Mouse (Mus musculus) limb, embryonic 12.5 days (tissue): Measurements from ENCODE around the gene Hipk2. TPM values are rescaled to one million over a fixed set of nuclear protein-coding genes. Genes with fewer than 3 reads are reported as not detected.

Experiments
- ATAC-seq: fragments of 200-750 bp; cut with Nextera tagmentation; 2 replicates; pipeline ENCODE4 v1.8.0; 2017; ENCODE audit warnings: low read depth, moderate TSS enrichment; ENCODE audit not compliant: insufficient number of reproducible peaks, insufficient read depth, low FRiP score, low TSS enrichment
- H3K27ac ChIP-seq: fragments of 300-500 bp; sonication (generic); 2 replicates; pipeline ENCODE4 v1.5.1; 2016; ENCODE audit warnings: mild to moderate bottlenecking, moderate library complexity
- H3K27me3 ChIP-seq: fragments of 300-500 bp; sonication (generic); 2 replicates; pipeline ENCODE4 v1.6.1; 2016; ENCODE audit warnings: mild to moderate bottlenecking, moderate library complexity
- H3K36me3 ChIP-seq: fragments of 300-500 bp; sonication (generic); 2 replicates; pipeline ENCODE4 v1.6.1; 2016; ENCODE audit warnings: mild to moderate bottlenecking, moderate library complexity
- H3K4me1 ChIP-seq: fragments of 300-500 bp; sonication (generic); replicated peaks from 2 replicates; pipeline ENCODE4 v1.6.1; 2016
- H3K4me2 ChIP-seq: fragments of 300-500 bp; sonication (generic); 2 replicates; pipeline ENCODE4 v1.6.1; 2016; ENCODE audit warnings: mild to moderate bottlenecking, moderate library complexity
- H3K4me3 ChIP-seq: fragments of 300-500 bp; sonication (generic); replicated peaks from 2 replicates; pipeline ENCODE4 v1.5.1; 2016; ENCODE audit warnings: mild to moderate bottlenecking
- H3K9ac ChIP-seq: fragments of 300-500 bp; sonication (generic); replicated peaks from 2 replicates; pipeline ENCODE4 v1.6.1; 2016; ENCODE audit warnings: mild to moderate bottlenecking, moderate library complexity
- H3K9me3 ChIP-seq: fragments of 300-500 bp; sonication (generic); 2 replicates; pipeline ENCODE4 v1.6.1; 2016; ENCODE audit warnings: mild to moderate bottlenecking, moderate library complexity
- WGBS: fragments of 180-500 bp; shearing (Covaris S2); methylation state at CpG from one replicate; pipeline ENCODE4 v1.1.7; 2016; 5-methylcytosine and 5-hydroxymethylcytosine counted together
- polyA plus RNA-seq: library from polyadenylated mRNA; unstranded; fragments of >200 nt; fragmentation: Nextera tagmentation; extraction: Ambion mirVana; gene quantifications from 2 replicates; pipeline ENCODE4 v1.2.1, GENCODE M21; 2016

The Hipk2 gene
- polyA plus RNA-seq, 1 experiment from 2014 or later: 23.6 TPM

GRCm38 (mm10) chr6:38866357-38866756, 9.6 kb downstream of the Hipk2 start:
- ATAC-seq: no peak
- Histone ChIP-seq H3K9me3 (no peaks in the 10 kb centered on the region), H3K9ac (no peak overlapping the region), H3K4me3 (no peak overlapping the region), H3K4me2 (no peak overlapping the region), H3K27me3 (no peaks in the 10 kb centered on the region), H3K4me1 (peaks cover 34% of the 10 kb centered on the region), H3K27ac (no peak overlapping the region), H3K36me3 (peaks cover 7% of the 10 kb centered on the region; the same call in 1 of the 2 replicates)
- WGBS: 86% methylated on average over 1 of the region's 1 CpGs

DNA sequence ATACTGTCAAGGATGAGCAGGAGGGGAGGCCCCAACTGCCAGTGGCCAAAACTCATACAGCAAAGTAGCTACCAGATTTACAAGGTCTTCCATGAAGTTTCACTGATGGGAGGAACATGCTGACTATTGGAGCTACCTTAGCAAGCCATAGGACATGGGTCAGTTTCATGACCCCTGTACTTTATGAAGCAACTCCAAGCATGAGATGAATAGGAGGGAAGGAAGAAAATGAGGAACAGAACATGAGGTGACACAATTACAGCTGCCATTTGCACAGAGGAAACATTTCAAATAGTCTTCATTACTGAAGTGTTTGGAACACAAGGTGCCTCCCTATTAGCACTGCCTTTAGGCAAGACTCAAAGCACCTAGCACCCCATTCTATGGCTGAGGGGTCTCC, 10.2 kb downstream of the Hipk2 start:
- no peak for ATAC-seq
- peaks cover 34% of the 10 kb centered on the region for H3K4me1 ChIP-seq

GRCm38 (mm10) chr6:38863595-38863994, 12.4 kb downstream of the Hipk2 start:
- ATAC-seq: no peak
- H3K36me3 ChIP-seq: no peaks in the 10 kb centered on the region
- 32% methylated on average over 3 of the region's 3 CpGs for WGBS

More for the DNA sequence above, 10.2 kb downstream of the Hipk2 start:
- H3K4me3 ChIP-seq: no peak overlapping the region
- H3K36me3 ChIP-seq: peaks cover 7% of the 10 kb centered on the region; the same call in 1 of the 2 replicates
- no peaks in the 10 kb centered on the region for H3K27me3 ChIP-seq
- H3K27ac ChIP-seq: no peak overlapping the region
- H3K9ac ChIP-seq: no peak overlapping the region
- no peaks in the 10 kb centered on the region for H3K9me3 ChIP-seq
- H3K4me2 ChIP-seq: no peak overlapping the region

GRCm38 (mm10) chr6:38860301-38860700, 15.7 kb downstream of the Hipk2 start:
- no peak overlapping the region for H3K4me3 ChIP-seq
- H3K36me3 ChIP-seq: no peaks in the 10 kb centered on the region
- ATAC-seq: no peak
- H3K27ac ChIP-seq: no peak overlapping the region
- no peak overlapping the region for H3K4me2 ChIP-seq
- H3K4me1 ChIP-seq: peaks cover 32% of the 10 kb centered on the region
- no peak overlapping the region for H3K9ac ChIP-seq
- H3K9me3 ChIP-seq: no peaks in the 10 kb centered on the region
- 89% methylated on average over 2 of the region's 2 CpGs for WGBS
- H3K27me3 ChIP-seq: no peaks in the 10 kb centered on the region

More at GRCm38 (mm10) chr6:38863595-38863994, 12.4 kb downstream of the Hipk2 start:
- Histone ChIP-seq H3K27ac (no peak overlapping the region), H3K4me2 (no peak overlapping the region), H3K9me3 (no peaks in the 10 kb centered on the region), H3K9ac (no peak overlapping the region), H3K27me3 (no peaks in the 10 kb centered on the region), H3K4me1 (peaks cover 39% of the 10 kb centered on the region), H3K4me3 (no peak overlapping the region)

DNA sequence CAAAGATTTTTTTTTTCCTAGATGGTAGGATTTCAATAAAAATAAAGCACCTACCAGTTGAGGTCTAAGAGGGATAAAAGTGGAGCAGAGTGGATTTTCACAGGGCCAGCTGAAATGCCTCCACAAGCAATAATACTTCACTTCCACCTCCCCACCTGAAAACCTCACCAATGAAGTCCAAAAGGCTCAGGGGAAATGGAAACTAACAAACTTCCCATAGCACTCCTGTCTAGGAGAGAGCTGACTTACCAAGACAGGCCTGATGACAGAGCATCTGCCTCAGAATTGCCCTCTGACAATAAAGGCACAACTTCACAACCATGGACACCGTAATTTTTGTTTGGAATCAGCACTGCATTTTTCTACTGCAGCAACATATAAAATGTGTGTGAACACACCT, 16.1 kb downstream of the Hipk2 start:
- Histone ChIP-seq H3K4me1 (peaks cover 27% of the 10 kb centered on the region), H3K36me3 (no peaks in the 10 kb centered on the region), H3K4me3 (no peak overlapping the region), H3K4me2 (no peak overlapping the region), H3K27ac (no peak overlapping the region), H3K9ac (no peak overlapping the region), H3K27me3 (no peaks in the 10 kb centered on the region), H3K9me3 (no peaks in the 10 kb centered on the region)
- ATAC-seq: no peak
- WGBS: 89% methylated on average over 1 of the region's 1 CpGs

DNA sequence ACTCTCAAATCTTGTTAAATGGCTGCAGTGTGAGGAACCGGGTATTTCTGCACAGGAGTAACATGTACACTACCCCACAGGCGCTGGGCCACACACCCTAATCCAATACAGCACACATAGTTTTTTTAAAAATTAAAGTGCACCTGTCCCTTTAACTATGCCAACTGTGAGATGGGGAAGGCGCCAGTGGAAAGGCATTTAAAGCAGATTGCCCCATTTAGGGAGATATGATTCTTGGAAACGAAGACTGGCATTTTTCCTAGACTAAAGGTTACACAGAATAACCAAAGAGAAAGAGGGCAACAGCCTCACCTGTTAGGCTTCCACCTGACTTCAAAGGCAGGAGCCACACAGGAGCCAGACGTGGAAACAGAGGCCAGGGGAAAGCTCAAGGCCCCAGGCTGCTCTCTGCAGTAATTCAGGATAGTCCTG, 22.4 kb downstream of the Hipk2 start:
- H3K4me1 ChIP-seq: peaks cover 48% of the 10 kb centered on the region
- no peak overlapping the region for H3K9ac ChIP-seq
- H3K27ac ChIP-seq: no peak overlapping the region
- H3K9me3 ChIP-seq: no peaks in the 10 kb centered on the region
- ATAC-seq: no peak
- no peaks in the 10 kb centered on the region for H3K36me3 ChIP-seq
- no peaks in the 10 kb centered on the region for H3K27me3 ChIP-seq
- H3K4me2 ChIP-seq: no peak overlapping the region
- 67% methylated on average over 5 of the region's 5 CpGs for WGBS
- H3K4me3 ChIP-seq: no peak overlapping the region

GRCm38 (mm10) chr6:38851740-38852139, 24.2 kb downstream of the Hipk2 start:
- H3K36me3 ChIP-seq: no peaks in the 10 kb centered on the region
- no peak overlapping the region for H3K4me2 ChIP-seq
- no peak overlapping the region for H3K9ac ChIP-seq
- 92% methylated on average over 2 of the region's 2 CpGs for WGBS
- H3K4me3 ChIP-seq: no peak overlapping the region
- no peaks in the 10 kb centered on the region for H3K9me3 ChIP-seq
- peaks cover 57% of the 10 kb centered on the region for H3K4me1 ChIP-seq
- H3K27me3 ChIP-seq: no peaks in the 10 kb centered on the region
- H3K27ac ChIP-seq: no peak overlapping the region
- no peak for ATAC-seq

GRCm38 (mm10) chr6:38850715-38851259, 25.2 kb downstream of the Hipk2 start:
- H3K9ac ChIP-seq: no peak overlapping the region
- H3K36me3 ChIP-seq: no peaks in the 10 kb centered on the region; the same call in 1 of the 2 replicates
- H3K27ac ChIP-seq: no peak overlapping the region
- peaks cover 66% of the 10 kb centered on the region for H3K4me1 ChIP-seq
- no peak overlapping the region for H3K4me3 ChIP-seq
- no peaks in the 10 kb centered on the region for H3K9me3 ChIP-seq
- 93% methylated on average over 6 of the region's 6 CpGs for WGBS
- H3K4me2 ChIP-seq: no peak overlapping the region
- no peak for ATAC-seq
- H3K27me3 ChIP-seq: no peaks in the 10 kb centered on the region

- H3K9me3 ChIP-seq: no peaks in the 10 kb centered on the region
- H3K27me3 ChIP-seq: no peaks in the 10 kb centered on the region
- H3K4me1 ChIP-seq: peaks cover 59% of the 10 kb centered on the region
- H3K9ac ChIP-seq: no peak overlapping the region
- H3K36me3 ChIP-seq: no peaks in the 10 kb centered on the region; the same call in 1 of the 2 replicates
- H3K4me2 ChIP-seq: no peak overlapping the region
- no peak overlapping the region for H3K4me3 ChIP-seq
- WGBS: 23% methylated on average over 3 of the region's 3 CpGs
- H3K27ac ChIP-seq: peak overlapping the region; percentile 57
- no peak for ATAC-seq
Measured at GRCm38 (mm10) chr6:38847958-38848910, 27.7 kb downstream of the Hipk2 start.

- Histone ChIP-seq H3K36me3 (no peaks in the 10 kb centered on the region; the same call in 1 of the 2 replicates), H3K4me1 (peaks cover 56% of the 10 kb centered on the region), H3K4me3 (no peak overlapping the region), H3K4me2 (no peak overlapping the region), H3K9ac (no peak overlapping the region), H3K9me3 (no peaks in the 10 kb centered on the region), H3K27me3 (no peaks in the 10 kb centered on the region), H3K27ac (peak overlapping the region; percentile 57; the same call in 1 of the 2 replicates)
- no peak for ATAC-seq
- WGBS: 30% methylated on average over 1 of the region's 1 CpGs
Measured at GRCm38 (mm10) chr6:38847447-38847846, 28.5 kb downstream of the Hipk2 start.

DNA sequence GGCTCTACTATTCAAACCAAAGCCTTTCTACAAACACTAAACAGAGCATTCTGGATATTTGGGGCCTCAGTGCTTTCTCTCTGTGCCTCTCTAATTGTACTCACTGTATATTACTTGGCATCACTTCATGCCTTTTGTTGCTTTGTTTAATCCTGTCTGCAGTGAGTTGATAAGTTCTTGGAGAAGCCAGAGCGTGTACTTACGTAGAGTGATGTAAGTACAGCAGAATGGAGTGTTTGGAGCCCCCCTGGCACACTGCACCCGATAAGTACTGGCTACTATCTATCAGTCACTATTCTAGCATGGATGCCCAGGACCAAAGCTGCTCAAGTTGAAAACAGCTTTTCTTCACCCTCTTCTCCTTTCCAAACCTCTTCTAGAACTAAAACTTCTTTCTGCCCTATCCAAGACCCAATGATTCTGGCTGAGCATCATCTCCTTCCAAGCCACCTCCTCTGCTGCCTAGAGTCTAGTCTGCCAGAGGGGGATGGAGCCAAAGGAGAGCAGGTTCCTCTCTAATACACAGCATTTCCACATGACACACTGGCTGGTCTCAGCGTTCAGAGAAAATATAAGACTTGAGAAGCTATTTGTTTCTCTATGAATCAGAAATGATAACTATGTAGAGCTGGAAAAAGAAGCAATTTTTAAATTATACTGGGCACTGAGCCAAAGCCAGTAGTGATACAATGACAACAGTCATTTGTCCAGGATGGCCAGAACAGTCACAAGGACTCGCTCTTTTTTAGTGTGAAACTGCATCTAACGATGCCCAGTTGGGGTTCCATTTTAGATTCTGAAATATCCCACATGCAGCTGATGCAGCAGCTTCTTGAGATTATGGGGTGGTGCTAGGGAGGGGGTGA, 29.4 kb downstream of the Hipk2 start:
- no peaks in the 10 kb centered on the region; the same call in 1 of the 2 replicates for H3K36me3 ChIP-seq
- no peak overlapping the region; the same call in 1 of the 2 replicates for H3K27ac ChIP-seq
- no peak overlapping the region for H3K9ac ChIP-seq
- H3K9me3 ChIP-seq: no peaks in the 10 kb centered on the region
- no peaks in the 10 kb centered on the region for H3K27me3 ChIP-seq
- no peak overlapping the region for H3K4me3 ChIP-seq
- H3K4me2 ChIP-seq: no peak overlapping the region
- no peak for ATAC-seq
- H3K4me1 ChIP-seq: peaks cover 54% of the 10 kb centered on the region
- WGBS: 91% methylated on average over 6 of the region's 6 CpGs
